Mouse (Mus musculus) intestine, embryonic 14.5 days (tissue): ENCODE results near the gene Nacad. TPM values are rescaled to one million over a fixed set of nuclear protein-coding genes. Genes with fewer than 3 reads are reported as not detected.

Experiments
- ATAC-seq: fragments of 200-750 bp; cut with Nextera tagmentation; replicated peaks from 2 replicates; pipeline ENCODE4 v1.8.0; 2017; ENCODE audit warnings: low read depth, moderate number of reproducible peaks, moderate TSS enrichment, moderate library complexity; ENCODE audit not compliant: low FRiP score, low TSS enrichment
- DNase-seq: peaks from one replicate; pipeline ENCODE4 v3.0.0-alpha.2; 2018; ENCODE audit warnings: low spot score
- H3K27ac ChIP-seq: fragments of 300-500 bp; sonication (generic); 2 replicates; pipeline ENCODE4 v1.5.1; 2014; ENCODE audit warnings: low read depth, mild to moderate bottlenecking, control low read depth
- H3K27me3 ChIP-seq: fragments of 300-500 bp; sonication (generic); replicated peaks from 2 replicates; pipeline ENCODE4 v1.6.1; 2014; ENCODE audit warnings: low read length, control low read depth; ENCODE audit not compliant: control insufficient read depth, insufficient read depth
- H3K36me3 ChIP-seq: fragments of 300-500 bp; sonication (generic); 2 replicates; pipeline ENCODE4 v1.6.1; 2014; ENCODE audit warnings: low read length, control low read depth; ENCODE audit not compliant: control insufficient read depth, insufficient read depth
- H3K4me1 ChIP-seq: fragments of 300-500 bp; sonication (generic); replicated peaks from 2 replicates; pipeline ENCODE4 v1.6.1; 2014; ENCODE audit warnings: low read length, control low read depth, mixed read lengths; ENCODE audit not compliant: control insufficient read depth, insufficient read depth
- H3K4me2 ChIP-seq: fragments of 300-500 bp; sonication (generic); 2 replicates; pipeline ENCODE4 v1.6.1; 2014; ENCODE audit warnings: low read length
- H3K4me3 ChIP-seq: fragments of 300-500 bp; sonication (generic); 2 replicates; pipeline ENCODE4 v1.5.1; 2014; ENCODE audit warnings: low read depth, low read length, control low read depth, mixed read lengths
- H3K9ac ChIP-seq: fragments of 300-500 bp; sonication (generic); 2 replicates; pipeline ENCODE4 v1.6.1; 2014; ENCODE audit warnings: mild to moderate bottlenecking, low read length
- H3K9me3 ChIP-seq: fragments of 300-500 bp; sonication (generic); 2 replicates; pipeline ENCODE4 v1.6.1; 2016; ENCODE audit warnings: low read length, control low read depth; ENCODE audit not compliant: control insufficient read depth
- WGBS: fragments of 180-500 bp; shearing (Covaris S2); extraction: QIAGEN DNeasy Blood & Tissue Kit; methylation state at CpG from one replicate; pipeline ENCODE4 v1.1.7; 2014; 5-methylcytosine and 5-hydroxymethylcytosine counted together
- polyA plus RNA-seq: library from polyadenylated mRNA; unstranded; fragments of >200 nt; fragmentation: Nextera tagmentation; extraction: Ambion mirVana; gene quantifications from 2 replicates; pipeline ENCODE4 v1.2.1, GENCODE M21; 2014

The Nacad gene
- polyA plus RNA-seq, 1 experiment from 2014 or later: 9.0 TPM

- no peak overlapping the region for H3K27ac ChIP-seq
- 0 out of 2 replicates have a peak, but pooled peaks cover 3% of the 10 kb centered on the region for H3K4me1 ChIP-seq
- H3K4me2 ChIP-seq: no peak overlapping the region
- no peak overlapping the region for H3K9ac ChIP-seq
- peaks cover 100% of the 10 kb centered on the region for H3K36me3 ChIP-seq
- WGBS: 74% methylated on average over 11 of the region's 11 CpGs
- ATAC-seq: no peak
- no peak overlapping the region for H3K4me3 ChIP-seq
- no peak for DNase-seq
- no peaks in the 10 kb centered on the region for H3K9me3 ChIP-seq
- no peaks in the 10 kb centered on the region for H3K27me3 ChIP-seq
Observed at GRCm38 (mm10) chr11:6593406-6593805, 12.4 kb downstream of the Nacad start.

- Histone ChIP-seq H3K9ac (no peak overlapping the region), H3K27ac (no peak overlapping the region), H3K9me3 (no peaks in the 10 kb centered on the region), H3K27me3 (no peaks in the 10 kb centered on the region), H3K4me2 (no peak overlapping the region), H3K4me1 (no peaks in the 10 kb centered on the region), H3K4me3 (no peak overlapping the region), H3K36me3 (peaks cover 91% of the 10 kb centered on the region)
- WGBS: 84% methylated on average over 10 of the region's 10 CpGs
- no peak for ATAC-seq
- no peak for DNase-seq
Observed at GRCm38 (mm10) chr11:6590933-6591675, 14.7 kb downstream of the Nacad start.

DNA sequence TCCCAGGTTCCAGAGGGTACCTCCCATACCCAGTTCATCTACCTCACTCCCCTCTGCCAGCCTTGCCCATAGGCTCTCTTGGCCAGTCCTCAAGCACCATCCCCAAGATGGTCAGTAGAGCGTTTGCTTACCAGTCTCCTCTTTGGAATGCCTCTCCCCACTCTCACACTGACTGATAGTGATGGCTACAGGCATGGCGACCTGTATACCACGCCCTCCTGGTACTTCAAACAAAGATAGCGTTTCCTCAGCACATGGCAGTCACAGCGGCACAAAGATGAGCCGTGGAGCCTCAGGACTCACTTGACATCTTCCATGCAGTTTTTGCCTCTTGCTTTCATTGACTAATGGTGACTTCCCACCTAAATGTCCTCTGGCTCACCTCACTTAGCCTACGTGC is 16.0 kb downstream of the Nacad start:
- H3K27me3 ChIP-seq: no peaks in the 10 kb centered on the region
- no peak overlapping the region for H3K27ac ChIP-seq
- 86% methylated on average over 7 of the region's 7 CpGs for WGBS
- peaks cover 90% of the 10 kb centered on the region for H3K36me3 ChIP-seq
- no peaks in the 10 kb centered on the region for H3K4me1 ChIP-seq
- no peaks in the 10 kb centered on the region for H3K9me3 ChIP-seq
- ATAC-seq: no peak
- DNase-seq: no peak
- H3K9ac ChIP-seq: no peak overlapping the region
- H3K4me3 ChIP-seq: no peak overlapping the region
- no peak overlapping the region for H3K4me2 ChIP-seq

DNA sequence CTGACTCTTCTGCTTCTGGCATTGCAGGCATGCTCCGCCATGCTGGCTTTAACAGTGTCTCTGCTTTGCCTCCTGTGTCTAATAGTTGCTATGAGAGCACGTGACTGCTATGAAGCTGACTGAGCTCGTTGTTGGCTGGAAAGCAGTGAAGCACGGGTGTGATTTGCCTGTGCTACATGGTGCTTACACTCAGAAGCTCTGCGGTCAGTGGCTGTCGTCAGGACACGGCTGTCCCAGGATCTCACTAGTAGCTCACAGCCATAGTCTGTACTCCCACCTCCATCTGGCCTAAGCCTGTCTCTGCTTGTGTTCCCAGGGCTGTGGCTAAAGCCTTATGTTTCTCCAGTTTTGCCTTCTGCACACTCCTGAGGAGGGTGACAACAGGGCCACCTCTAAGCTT is 17.6 kb downstream of the Nacad start:
- 88% methylated on average over 7 of the region's 7 CpGs for WGBS
- ATAC-seq (no peak), DNase-seq (no peak)
- H3K9ac ChIP-seq: no peak overlapping the region
- H3K4me2 ChIP-seq: no peak overlapping the region
- no peaks in the 10 kb centered on the region for H3K27me3 ChIP-seq
- H3K9me3 ChIP-seq: no peaks in the 10 kb centered on the region
- H3K27ac ChIP-seq: no peak overlapping the region
- no peak overlapping the region for H3K4me3 ChIP-seq
- no peaks in the 10 kb centered on the region for H3K4me1 ChIP-seq
- H3K36me3 ChIP-seq: peaks cover 81% of the 10 kb centered on the region

DNA sequence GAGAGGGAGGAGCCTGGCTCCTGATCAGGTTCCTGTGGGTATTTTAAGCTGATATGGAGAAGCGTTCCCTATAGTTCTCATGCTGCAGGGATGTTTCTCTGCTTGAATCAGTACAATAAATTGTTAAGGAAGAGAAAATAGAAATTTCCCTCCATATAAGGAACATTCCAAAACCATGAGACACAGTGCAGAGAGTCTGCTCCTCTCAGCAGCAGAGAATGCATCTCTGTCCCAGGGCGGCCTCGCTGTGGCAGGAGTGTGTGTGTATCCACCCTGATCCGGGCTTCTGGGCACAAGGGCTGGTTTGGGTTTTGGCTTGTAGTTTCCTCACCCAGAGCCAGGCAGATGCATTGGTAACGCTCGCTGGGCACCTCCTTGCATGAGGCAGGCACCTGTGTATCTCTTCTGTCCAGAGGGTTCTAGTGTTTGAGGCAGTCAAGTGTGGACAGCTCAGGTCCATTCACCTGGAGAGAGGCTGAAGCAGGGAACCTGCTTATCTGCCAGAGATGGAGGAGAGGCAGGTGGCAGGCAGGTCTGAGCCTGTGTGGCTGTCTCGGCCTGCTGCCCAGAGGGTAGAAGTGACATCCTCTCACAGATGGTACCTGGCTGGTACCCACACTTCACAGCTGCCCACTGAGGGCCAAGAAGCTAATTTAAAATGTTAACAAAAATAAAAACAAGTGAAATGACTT is 18.5 kb downstream of the Nacad start:
- no peak for DNase-seq
- H3K27me3 ChIP-seq: no peaks in the 10 kb centered on the region
- peaks cover 72% of the 10 kb centered on the region for H3K36me3 ChIP-seq
- ATAC-seq: no peak
- no peaks in the 10 kb centered on the region for H3K4me1 ChIP-seq
- H3K9me3 ChIP-seq: no peaks in the 10 kb centered on the region
- peak overlapping the region; percentile 41 for H3K27ac ChIP-seq
- no peak overlapping the region for H3K4me3 ChIP-seq
- H3K4me2 ChIP-seq: no peak overlapping the region
- WGBS: 87% methylated on average over 7 of the region's 7 CpGs
- no peak overlapping the region for H3K9ac ChIP-seq

DNA sequence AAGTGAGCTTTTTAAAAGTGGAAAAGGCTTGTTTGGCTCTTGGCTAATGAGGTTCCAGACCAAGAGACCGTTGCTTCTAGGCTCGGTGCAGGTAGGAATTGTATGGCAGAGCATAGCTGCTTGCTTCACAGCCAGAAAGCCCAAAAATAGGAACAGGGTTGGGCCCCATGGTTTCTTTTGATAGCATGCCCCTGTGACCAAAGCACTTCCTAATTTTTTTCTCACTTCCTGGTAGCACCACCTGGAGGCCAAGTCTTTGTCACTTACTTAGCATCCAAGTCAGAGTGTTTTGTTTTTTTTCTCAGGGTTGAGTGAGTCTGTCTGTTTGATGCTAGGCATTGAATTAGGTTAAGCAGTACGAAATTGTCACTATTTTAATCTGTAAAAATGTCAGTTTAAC is 19.2 kb downstream of the Nacad start:
- peaks cover 64% of the 10 kb centered on the region for H3K36me3 ChIP-seq

GRCm38 (mm10) chr11:6585748-6586147 is 20.1 kb downstream of the Nacad start:
- Histone ChIP-seq H3K9ac (no peak overlapping the region), H3K27me3 (no peaks in the 10 kb centered on the region), H3K4me2 (no peak overlapping the region), H3K4me1 (no peaks in the 10 kb centered on the region), H3K27ac (no peak overlapping the region), H3K4me3 (no peak overlapping the region), H3K36me3 (peaks cover 55% of the 10 kb centered on the region), H3K9me3 (no peaks in the 10 kb centered on the region)
- ATAC-seq (no peak), DNase-seq (no peak)
- WGBS: 89% methylated on average over 8 of the region's 8 CpGs

More for the DNA sequence above, 19.2 kb downstream of the Nacad start:
- 90% methylated on average over 3 of the region's 3 CpGs for WGBS
- ATAC-seq: no peak
- Histone ChIP-seq H3K27ac (peak overlapping the region; percentile 41), H3K4me2 (no peak overlapping the region), H3K4me3 (no peak overlapping the region), H3K9me3 (no peaks in the 10 kb centered on the region), H3K4me1 (no peaks in the 10 kb centered on the region), H3K9ac (no peak overlapping the region), H3K27me3 (no peaks in the 10 kb centered on the region)
- no peak for DNase-seq

DNA sequence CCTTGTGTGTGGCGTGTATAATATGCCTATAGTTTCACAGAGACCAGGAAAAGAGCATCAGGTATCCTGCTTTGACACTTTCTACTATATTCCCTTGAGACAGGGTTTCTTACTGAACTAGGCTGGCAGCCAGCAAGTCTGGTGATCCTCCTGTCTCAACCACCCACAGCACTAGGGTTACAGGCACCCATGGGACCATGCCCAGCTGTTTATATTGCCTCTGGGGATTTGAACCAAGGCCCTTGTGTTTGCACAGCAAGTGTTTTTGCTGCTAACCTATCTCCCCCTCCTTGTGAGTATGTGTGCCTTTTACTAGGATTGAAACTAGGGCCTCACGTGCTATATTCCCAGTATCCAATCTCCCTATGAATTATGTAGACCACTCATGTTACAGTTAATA is 24.3 kb downstream of the Nacad start:
- DNase-seq (no peak), ATAC-seq (no peak)
- Histone ChIP-seq H3K27ac (no peak overlapping the region), H3K36me3 (peaks cover 23% of the 10 kb centered on the region), H3K4me2 (no peak overlapping the region), H3K9ac (no peak overlapping the region), H3K4me1 (no peaks in the 10 kb centered on the region), H3K4me3 (no peak overlapping the region), H3K27me3 (no peaks in the 10 kb centered on the region), H3K9me3 (no peaks in the 10 kb centered on the region)
- 83% methylated on average over 2 of the region's 2 CpGs for WGBS
